Mouse (Mus musculus) liver, adult 2 months (tissue): ENCODE measurements at regions not wholly inside any gene's neighbourhood (a gene's known extent, or its start where the extent isn't known, plus 50 kb on each side); places are given as distances from the start of the nearest gene placed in this dataset.

Source experiments
- CTCF ChIP-seq: fragments of 200-500 bp; IDR thresholded peaks from 2 replicates; pipeline ENCODE4 v1.5.1; 2011; ENCODE audit warnings: low read depth, low read length, control low read depth
- POLR2A ChIP-seq: fragments of 200-500 bp; IDR thresholded peaks from 2 replicates; pipeline ENCODE4 v1.6.1; 2011; ENCODE audit warnings: low read length, control low read depth; ENCODE audit not compliant: insufficient read depth; ENCODE audit errors: extremely low read depth

GRCm38 (mm10) chr10:44747419-44747818 lies 219.1 kb upstream of the Prdm1 start:
- no peak for TF ChIP-seq CTCF
- TF ChIP-seq POLR2A, result no peak
